Mouse (Mus musculus) left cerebral cortex, adult 8-10 months (tissue): ENCODE measurements around the gene Bnc1. TPM values are rescaled to one million over a fixed set of nuclear protein-coding genes. Genes with fewer than 3 reads are reported as not detected.

ENCODE experiments used
- DNase-seq, 2 experiments: peaks; one replicate each; pipeline ENCODE4 v3.0.0; 2022; ENCODE audit warnings: low spot score in 2 of 2
- total RNA-seq, 4 experiments: library from RNA; stranded (reverse); gene quantifications; 2 replicates each; pipeline ENCODE4 v1.2.4; 2022

Bnc1 gene
- total RNA-seq, 4 experiments from 2014 or later, result not detected

DNA sequence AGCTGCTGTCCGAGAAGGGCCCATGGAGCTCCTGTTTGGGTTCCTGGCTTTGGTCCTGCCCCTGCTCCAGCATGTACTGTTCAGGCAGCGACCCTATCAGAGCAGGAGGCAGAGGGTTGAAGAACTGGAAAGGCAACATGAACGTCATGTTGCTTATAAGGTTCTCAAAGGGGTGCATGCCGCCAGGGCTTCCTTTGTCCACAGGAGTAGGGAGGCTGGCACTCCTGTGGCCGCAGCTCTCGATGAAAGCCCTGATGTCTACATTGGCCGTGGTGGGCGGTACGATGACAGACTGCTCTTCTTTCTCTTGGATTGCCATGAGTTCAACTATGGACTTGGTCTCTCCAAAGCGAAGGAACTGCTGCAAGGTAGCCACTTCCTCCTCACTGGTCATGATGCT, 17.5 kb downstream of the Bnc1 start:
- DNase-seq, result no peak

DNA sequence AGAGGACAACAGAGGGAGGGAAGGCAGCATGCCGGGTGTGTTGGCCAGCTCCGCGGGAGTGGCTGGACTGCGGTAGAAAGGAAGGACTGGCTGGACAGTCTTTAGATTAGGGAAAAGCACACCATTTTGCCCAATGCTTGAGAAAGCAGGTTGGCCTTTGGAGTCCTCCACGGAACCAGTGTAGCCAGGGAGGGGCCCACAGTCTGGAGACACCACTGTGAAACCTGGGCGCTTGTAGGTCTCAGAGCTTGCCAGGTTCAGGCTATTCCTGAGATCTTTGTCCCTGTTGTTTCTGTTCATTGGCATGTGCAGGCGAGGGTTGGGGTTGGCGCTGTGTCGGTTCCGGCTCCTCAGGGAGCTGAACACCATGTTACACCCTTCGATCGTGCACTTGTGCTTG, 18.2 kb downstream of the Bnc1 start:
- DNase-seq, result no peak

DNA sequence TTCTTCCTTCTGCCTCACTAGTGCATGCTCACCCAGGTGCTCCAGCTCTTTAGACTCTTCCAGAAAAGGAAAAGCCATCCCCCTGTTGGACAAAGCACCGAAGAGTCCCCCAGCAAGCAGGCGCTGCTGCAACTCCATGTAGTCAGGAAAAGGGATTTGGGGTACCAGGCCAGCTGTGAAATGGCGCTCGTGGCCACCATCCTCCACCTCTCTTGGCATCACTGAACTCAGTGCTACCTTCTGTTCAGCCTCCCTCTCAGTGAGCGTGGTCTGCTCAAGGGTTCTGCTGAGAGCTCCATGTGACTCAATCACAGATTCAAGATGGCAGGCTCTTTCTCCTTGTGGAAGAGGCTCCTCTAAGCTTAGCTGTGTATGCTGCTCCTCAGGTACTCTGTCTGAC, 18.8 kb downstream of the Bnc1 start:
- no peak for DNase-seq

DNA sequence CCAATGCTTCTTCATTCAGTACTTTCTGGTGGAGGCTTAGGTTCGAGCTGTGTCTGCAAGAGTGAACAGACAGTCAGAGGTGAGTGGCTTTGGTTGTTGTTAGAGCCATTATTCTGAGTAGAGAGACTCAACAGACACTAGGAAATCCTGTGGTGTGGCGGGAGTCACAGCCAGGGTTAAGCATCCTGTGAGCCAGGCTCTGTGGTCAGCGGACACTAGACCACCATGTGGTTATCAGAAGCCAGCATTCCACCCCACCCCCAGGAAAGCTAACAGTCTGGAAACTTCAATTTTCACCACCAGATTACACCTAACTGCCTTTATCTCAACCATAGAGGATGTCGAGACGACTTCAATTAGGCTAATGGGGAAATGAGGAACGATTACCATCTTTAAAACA, 23.1 kb downstream of the Bnc1 start:
- no peak for DNase-seq

DNA sequence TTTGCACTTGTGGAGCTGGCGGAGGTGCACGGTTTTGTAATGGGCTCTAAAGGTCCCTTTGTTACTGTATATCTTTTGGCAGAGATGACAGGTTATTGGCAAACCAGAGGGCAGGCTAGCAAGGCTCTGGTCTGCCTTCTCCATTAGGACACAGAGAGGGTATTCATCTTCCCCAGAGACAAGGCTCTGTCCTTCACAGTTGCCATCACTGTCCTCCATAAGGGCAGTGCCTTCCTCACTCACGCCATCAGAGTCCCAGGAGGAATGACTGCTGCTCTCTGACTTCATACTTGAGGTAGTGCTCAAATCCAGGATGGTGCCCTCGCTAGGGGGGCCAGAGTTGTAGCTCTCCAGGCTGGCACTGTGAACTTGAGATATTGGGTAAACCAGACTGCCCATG, 23.6 kb downstream of the Bnc1 start:
- no peak for DNase-seq

DNA sequence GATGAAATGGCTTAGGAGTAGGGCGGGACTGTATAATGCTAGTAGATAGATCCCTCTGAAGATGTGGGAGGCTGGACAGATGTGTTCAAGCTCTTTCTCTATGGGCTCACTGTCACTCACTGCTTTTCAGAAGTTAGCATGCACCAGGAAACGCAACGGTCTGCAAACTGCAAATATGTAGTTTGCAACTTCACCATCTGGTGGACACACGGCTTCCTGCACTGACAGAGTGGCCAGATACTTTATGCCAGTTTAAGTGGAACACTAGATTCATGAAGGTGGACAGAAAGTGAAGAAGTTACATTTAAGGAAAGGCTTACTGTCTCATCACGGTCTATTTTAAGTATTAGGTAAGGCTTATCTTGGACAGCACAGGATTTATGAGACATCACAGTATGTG, 25.9 kb downstream of the Bnc1 start:
- no peak for DNase-seq

DNA sequence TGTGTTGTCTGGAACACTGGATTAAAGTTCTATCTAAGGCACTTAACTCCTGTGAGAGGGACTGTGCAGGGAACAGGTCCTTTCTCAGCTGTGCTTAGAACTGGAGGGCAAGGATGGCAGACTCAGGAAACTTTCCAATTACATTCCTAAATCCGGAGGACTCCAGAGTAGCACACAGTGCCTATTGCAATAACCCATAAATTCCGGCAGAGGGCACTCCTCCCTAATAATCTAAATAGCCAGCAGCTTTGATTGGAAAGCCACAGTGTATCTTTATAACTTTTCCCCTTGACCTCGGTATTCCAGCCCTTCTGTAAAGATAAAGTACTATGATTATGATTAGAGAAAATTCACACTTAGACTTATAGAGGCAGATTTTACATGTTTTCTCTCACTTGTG, 32.4 kb downstream of the Bnc1 start:
- DNase-seq, result no peak

DNA sequence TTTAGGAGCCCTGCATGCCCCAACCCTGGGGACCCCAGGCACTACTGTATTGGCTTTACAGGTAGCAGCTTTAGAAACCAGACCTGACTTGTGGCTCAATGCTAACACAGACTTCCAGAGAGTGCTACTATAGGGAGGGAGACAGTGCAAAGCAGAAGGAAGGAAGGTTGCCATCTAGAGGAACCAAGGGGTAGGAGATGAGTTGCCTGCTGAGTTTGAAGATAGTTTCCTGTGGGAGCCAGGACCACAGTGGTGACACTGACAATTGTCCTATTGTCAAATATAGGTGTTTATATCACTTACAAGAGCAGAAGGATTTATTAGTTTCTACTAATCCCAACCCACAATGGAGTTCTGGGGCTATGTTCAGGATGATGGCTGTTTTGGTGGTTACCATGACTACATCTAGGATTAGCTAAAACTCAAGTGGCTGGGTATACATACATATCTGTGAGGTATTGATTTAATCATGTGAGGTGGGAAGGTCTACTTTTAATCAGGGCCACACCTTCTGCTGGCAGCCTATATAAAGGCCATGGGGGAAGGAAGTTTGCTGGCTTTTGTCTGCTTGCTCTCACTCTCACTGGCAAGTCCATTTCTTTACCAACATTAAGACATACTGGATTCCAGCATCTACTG, 37.8 kb downstream of the Bnc1 start:
- no peak for DNase-seq

DNA sequence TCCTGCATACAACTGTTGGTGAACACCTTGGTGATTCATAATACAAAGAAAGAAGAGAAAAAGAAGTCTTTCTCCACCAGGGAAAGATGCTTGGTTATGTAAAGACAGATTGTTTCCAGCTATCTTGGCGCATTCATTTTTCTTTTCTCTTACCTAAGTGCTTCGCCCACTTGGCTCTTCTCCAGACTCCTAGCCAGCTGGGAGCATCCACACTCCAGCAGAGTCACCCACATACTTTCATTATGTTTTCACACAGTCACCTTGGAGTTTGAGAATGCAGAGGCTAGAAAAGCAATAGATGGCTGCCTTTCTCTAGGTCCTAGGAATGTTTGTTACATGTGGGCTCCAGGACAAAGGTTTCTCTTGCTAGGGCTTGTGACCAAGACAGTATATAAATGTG, 41.6 kb downstream of the Bnc1 start:
- peak in 1 of 2 experiments; percentile 61 for DNase-seq

DNA sequence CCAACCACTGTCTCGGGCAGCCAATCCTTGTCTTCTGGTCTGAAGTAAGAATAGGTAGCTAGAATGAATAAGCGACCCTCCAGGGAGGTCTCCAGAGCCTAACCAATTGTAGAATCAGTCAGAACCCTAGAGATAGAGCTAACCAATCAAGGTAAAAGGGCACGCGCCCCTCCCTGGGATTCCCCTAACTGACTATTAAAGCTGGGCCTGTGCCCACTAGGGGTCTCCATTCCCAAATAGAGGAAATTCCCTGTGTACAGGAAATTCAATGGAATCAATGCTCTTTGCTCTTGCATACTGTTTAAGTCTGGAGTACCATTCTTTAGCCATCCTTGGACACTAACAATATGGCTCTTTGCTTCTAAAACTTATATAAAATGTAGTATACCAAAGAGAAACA, 46.7 kb downstream of the Bnc1 start:
- no peak for DNase-seq

DNA sequence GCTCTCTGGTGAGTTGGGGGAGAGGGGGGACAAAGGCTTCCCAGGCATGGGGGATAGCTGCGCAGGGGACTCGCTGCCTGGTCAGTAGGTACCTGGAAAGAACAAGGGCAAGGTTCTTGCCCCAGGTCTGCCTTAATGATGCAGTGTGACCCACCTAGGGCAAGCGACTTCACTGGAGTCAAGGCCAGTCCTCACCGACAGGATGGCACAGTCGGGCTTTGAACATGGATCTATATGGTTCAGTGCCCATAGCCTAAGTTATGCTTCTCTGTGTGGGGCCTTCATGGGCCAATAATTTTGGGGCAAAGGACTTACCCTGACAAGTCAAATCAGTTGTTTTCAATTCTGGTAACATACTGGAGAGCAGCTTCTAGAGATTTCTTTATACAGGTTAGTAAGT, 57.3 kb downstream of the Bnc1 start:
- no peak for DNase-seq

DNA sequence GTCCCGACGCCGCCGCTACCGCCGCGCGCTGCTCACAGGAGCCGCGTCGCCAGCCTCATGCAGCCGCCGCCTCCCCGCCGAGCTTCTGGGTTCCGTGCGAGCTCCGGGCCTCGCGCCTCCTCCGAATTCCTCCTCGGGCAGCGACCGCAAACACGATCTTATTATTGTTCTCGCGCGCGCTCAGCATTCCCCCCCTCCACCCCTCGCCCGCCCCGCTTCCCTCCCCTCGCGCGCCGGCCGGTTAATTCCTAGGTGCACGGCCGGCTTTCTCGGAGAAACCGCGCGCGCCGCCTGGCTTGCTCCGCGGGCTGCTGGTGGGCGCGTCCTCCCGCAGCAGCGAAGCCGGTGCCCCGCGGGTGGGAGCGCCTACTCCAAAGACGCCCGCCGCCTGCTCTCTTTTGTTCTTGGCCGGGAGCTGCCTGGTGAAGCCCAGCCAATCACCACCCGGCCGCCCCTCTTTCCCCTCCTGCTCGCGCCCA, 57.8 kb downstream of the Bnc1 start, which contains the start of gene Hdgfl3:
Gene Hdgfl3, minus strand, starts transcription at position 207 of the 479 bp plus-strand sequence.
- peak; percentile 47 to 75 for DNase-seq

DNA sequence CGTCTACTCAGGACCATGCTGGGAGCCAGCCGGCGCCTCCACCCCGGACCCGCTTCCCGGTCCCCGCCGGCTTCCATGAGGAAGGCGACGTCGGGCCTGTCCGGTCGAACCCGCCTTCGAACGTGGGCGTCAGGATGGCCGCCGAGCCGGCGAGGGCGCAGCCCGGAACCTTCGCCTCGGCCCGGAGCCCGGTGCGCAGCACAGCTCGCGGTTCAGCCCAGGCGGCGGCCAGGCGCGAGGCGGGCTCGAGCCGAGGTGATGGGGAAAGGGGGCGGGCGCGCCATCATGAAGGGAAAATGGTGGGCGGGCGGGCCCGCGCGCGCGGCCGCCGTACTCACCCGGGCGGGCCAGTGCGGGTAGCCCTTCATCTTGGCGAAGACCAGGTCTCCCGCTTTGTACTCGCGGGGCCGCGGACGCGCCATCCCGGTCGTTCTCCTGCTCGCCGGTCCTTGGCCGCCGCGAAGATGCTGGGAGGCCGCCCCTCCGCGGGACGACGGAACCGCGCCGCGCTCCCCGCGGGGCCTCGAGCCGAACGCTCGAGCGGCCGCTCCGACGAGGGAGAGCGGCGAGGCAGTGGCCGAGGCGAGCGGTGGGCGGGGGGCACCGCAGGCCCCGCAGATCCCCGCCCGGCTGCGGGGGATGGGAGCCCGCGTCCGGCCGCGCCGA, 58.4 kb downstream of the Bnc1 start:
- DNase-seq, result peak; percentile 40 to 44

DNA sequence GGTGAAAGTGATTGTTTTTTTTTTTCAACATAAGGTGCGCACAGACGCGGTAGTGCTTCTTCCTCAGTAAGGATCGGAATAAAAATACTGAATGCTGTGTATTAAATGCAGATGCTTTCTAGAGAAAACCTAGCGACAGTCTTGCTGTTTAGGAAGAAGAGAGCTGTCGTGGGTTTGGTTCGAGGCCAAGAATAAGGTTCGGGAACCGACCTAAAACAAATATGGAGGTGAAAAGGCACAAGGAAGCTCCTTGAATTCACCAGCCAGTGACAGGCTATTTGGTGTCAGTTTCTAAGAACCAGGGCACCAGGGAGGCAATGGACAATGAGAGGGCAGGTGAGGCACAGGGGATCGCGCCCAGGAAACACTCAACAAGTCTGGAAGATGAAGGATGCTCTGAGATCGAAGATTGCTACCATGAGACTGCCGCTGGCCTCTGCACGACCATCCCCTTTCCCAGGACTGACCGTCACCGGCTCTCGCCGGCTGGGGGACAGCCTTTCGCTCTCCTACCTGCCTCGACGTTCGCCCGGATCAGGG, 59.0 kb downstream of the Bnc1 start:
- no peak for DNase-seq

DNA sequence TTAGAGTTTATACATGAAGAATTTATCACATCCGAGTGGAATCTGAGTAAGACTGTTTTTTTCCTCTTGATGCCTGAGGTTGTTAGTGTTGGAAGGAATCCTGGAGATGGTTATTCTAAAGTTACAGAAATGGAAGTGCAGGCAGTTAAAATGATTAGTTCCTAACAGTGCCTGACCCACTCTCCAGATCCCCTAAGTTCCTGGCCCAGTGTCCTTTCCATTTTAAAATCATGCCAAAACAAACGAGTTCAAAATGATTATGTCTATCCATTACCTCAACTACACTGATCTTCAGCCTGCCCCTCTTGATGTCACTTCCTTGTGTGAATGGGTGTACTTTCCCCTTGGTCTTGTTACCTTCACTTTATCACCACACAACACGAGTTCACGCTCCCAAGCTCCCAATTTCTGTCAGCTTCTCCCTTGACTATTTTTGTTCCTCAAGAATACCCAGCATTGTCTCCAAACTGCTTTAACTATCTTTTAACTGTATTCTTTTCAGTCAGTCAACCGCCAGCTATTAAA, 59.5 kb downstream of the Bnc1 start:
- no peak for DNase-seq

DNA sequence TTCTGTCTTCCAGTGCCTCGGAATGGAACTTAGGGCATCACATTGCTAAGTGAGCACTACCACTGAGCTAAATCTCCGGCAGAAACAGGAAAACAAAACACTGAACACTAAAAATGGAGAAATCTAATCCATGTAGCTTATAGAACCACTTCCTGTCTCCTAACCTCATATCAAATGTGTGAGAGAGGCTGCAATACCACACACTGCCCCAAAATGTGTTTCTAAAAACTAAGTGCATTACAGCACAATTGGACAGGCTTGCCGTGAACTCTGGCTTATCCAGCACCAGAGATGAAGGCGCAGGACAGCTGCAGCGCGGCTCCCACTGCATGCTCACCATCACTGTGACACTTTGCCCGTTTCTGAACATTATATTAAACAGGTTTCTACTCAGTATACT, 63.1 kb downstream of the Bnc1 start:
- DNase-seq, result no peak

DNA sequence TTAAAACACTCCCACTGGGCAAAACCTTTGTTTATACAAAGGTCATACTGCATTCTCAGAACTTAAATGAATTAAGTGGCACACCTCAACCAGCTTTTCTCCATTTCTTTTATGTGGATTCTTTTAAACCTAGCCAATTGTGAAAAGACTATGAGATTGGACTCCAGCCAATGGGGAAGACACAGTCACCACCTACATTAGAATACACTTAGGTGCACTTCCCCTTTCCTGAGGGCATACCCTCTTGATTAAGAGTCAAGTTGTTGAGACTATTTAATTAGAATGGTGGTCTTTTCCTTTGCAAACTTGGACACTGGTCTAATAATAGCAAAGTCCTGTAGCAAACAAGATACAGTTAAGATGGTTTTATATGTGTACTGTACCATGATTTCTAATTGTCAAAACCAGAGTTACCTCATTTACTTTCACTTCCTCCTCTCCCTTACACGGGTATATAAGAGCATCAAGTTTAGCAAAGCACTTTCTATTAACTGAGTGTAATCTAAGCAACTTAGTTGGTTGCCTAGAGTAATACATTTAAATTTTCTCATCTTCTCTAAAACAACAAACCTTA, 70.6 kb downstream of the Bnc1 start:
- DNase-seq, result no peak

DNA sequence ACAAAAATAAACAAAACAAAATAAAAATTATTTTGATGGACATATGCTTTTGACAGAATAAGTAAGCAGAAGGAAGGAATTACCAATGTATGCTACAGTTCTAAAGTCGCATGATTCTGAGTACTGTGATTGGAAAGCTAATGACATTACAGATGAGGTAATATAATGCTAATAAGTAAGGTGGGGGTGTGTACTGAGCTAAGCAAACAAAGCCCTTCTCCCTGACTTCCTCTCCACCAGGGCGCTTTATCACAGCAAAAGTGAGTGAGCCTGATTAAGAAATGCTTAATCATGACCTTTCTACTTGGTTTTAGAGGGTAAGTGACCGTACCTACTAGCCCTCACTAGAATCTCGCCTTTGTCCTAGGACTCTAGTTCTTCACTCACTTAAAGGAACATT, 71.8 kb downstream of the Bnc1 start:
- DNase-seq, result no peak

DNA sequence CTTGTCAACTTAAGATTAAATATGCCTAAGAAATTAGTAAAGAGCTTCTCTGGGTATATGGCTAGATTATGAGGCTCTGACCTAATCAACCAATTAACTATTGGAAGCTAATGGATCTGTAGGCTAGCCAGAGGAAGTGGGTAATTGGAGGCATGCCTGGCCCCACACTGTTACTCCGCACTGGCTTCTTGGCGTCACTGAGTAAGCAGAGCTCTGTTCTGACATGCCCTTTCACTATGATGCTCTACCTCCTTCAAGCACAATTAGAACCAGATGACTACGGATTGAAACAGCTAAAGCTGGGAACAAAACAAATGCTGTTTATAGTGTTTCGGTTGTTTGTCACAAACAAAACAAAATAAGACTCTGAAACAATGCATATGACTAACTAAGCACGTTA, 73.8 kb downstream of the Bnc1 start:
- DNase-seq, result no peak
